Mouse (Mus musculus) thymus, postnatal 0 days (tissue): ENCODE results near the gene Kdm5a. TPM values are rescaled to one million over a fixed set of nuclear protein-coding genes. Genes with fewer than 3 reads are reported as not detected.

ENCODE experiments used
- polyA plus RNA-seq: library from polyadenylated mRNA; unstranded; fragments of >200 nt; fragmentation: Nextera tagmentation; extraction: Ambion mirVana; gene quantifications from 2 replicates; pipeline ENCODE4 v1.2.1, GENCODE M21; 2015

The Kdm5a gene
- polyA plus RNA-seq, 1 experiment from 2014 or later = 78.3 TPM

Other genes starting within 250 kb of the Kdm5a start
- 0.13 TPM in 1 of 2 replicates, not detected in the other for gene D330020A13Rik, start 69.8 kb upstream of the Kdm5a start, polyA plus RNA-seq
- 0.10 and 0.13 TPM in 2 replicates for gene B4galnt3, start 69.6 kb upstream of the Kdm5a start, polyA plus RNA-seq
- 18.2 and 20.7 TPM in 2 replicates for gene Ccdc77, start 250 bp downstream of the Kdm5a start, polyA plus RNA-seq
- 57.9 and 67.5 TPM in 2 replicates for gene Il17ra, start 99.1 kb downstream of the Kdm5a start, polyA plus RNA-seq
- 0.31 and 0.42 TPM in 2 replicates for gene Tmem121b, start 129.7 kb downstream of the Kdm5a start, polyA plus RNA-seq
- gene Hdhd5, start 167.2 kb downstream of the Kdm5a start, polyA plus RNA-seq = 42.6 and 48.3 TPM in 2 replicates